In genomic region chr6:142346181-142347110, GRCm38 (mm10) we compare ENCODE assay signal across 9 mouse cellular contexts. TPM values are rescaled to one million over a fixed set of nuclear protein-coding genes. Genes with fewer than 3 reads are reported as not detected.
A peak's percentile ranks its signal among the peaks of the same experiment; 100 is the strongest.
DNase-seq lines count a peak whose midpoint lies in the region; ATAC-seq and TF ChIP-seq lines count a peak whose summit lies in the region.
"Had no signal": no experiment of that assay in that cellular context is flagged by ENCODE, and none has a peak within 500 bp of the region (broad histone marks: within the 10 kb centered on the region; RNA-seq: fewer than 3 reads in every experiment).

No protein-coding gene starts in this region.

- peak overlapping the region; percentile 55 for H3K4me2 ChIP-seq in lung, embryonic 15.5 days
- H3K4me2 ChIP-seq in intestine, postnatal 0 days (replicated peaks; ENCODE audit: low read depth): peak overlapping the region; percentile 66
- peak overlapping the region; percentile 59 for H3K4me2 ChIP-seq in neural tube, embryonic 14.5 days (ENCODE audit: low read depth, low read length)

- no peak overlapping the region for H3K27ac ChIP-seq in lung, embryonic 15.5 days
- H3K27ac ChIP-seq in embryonic facial prominence, embryonic 10.5 days (replicated peaks): peak overlapping the region; percentile 87
- no peak overlapping the region for H3K27ac ChIP-seq in intestine, postnatal 0 days (ENCODE audit: low read depth, low read length)
- H3K27ac ChIP-seq in neural tube, embryonic 14.5 days (ENCODE audit: low read depth, low read length): peak overlapping the region; percentile 72; the same call in 1 of the 2 replicates

- 39% methylated on average over 12 of the region's 12 CpGs for WGBS in lung, embryonic 15.5 days
- 58% methylated on average over 12 of the region's 12 CpGs for WGBS in embryonic facial prominence, embryonic 10.5 days
- 34% methylated on average over 12 of the region's 12 CpGs for WGBS in intestine, postnatal 0 days
- 60% methylated on average over 12 of the region's 12 CpGs for WGBS in neural tube, embryonic 14.5 days

- H3K9me3 ChIP-seq in lung, embryonic 15.5 days: no peaks in the 10 kb centered on the region
- H3K9me3 ChIP-seq in embryonic facial prominence, embryonic 10.5 days: no peaks in the 10 kb centered on the region
- no peaks in the 10 kb centered on the region for H3K9me3 ChIP-seq in intestine, postnatal 0 days (ENCODE audit: control insufficient read depth)
- H3K9me3 ChIP-seq in neural tube, embryonic 14.5 days (ENCODE audit: control insufficient read depth, low read length): no peaks in the 10 kb centered on the region

- no peak for DNase-seq in lung, postnatal 36 days
- no peak for DNase-seq in embryonic facial prominence, embryonic 10.5 days (ENCODE audit: low spot score)
- no peak for DNase-seq in adrenal gland, adult 18-20 months (ENCODE audit: low spot score in 2 of 2)
- no peak for DNase-seq in cerebellum, adult 9-10 months
- no peak for DNase-seq in layer of hippocampus, postnatal 25 days (ENCODE audit: extremely low spot score in 1 of 2, low spot score in 1 of 2)

- peaks cover 9% of the 10 kb centered on the region for H3K4me1 ChIP-seq in lung, embryonic 15.5 days
- peaks cover 9% of the 10 kb centered on the region for H3K4me1 ChIP-seq in embryonic facial prominence, embryonic 10.5 days
- no peaks in the 10 kb centered on the region for H3K4me1 ChIP-seq in intestine, postnatal 0 days (replicated peaks; ENCODE audit: control insufficient read depth, insufficient read depth, low read length)
- H3K4me1 ChIP-seq in neural tube, embryonic 14.5 days (ENCODE audit: control insufficient read depth, insufficient read depth, low read length): peaks cover 10% of the 10 kb centered on the region; the same call in 1 of the 2 replicates

- ATAC-seq in lung, embryonic 15.5 days (ENCODE audit: borderline replicate concordance, extremely low read depth, low FRiP score, low TSS enrichment): no peak
- peak; percentile 66 for ATAC-seq in intestine, postnatal 0 days
- no peak; the same call in 1 of the 2 replicates for ATAC-seq in neural tube, embryonic 14.5 days (ENCODE audit: low read depth)

- H3K4me3 ChIP-seq in lung, embryonic 15.5 days: peak overlapping the region; percentile 69
- H3K4me3 ChIP-seq in embryonic facial prominence, embryonic 10.5 days: peak overlapping the region; percentile 71
- H3K4me3 ChIP-seq in intestine, postnatal 0 days (ENCODE audit: low read depth, low read length): peak overlapping the region; percentile 91
- H3K4me3 ChIP-seq in neural tube, embryonic 14.5 days (ENCODE audit: low read depth, low read length): peak overlapping the region; percentile 74

- no peak for TF ChIP-seq CTCF in intestine, postnatal 0 days (IDR thresholded peaks at IDR 0.05; ENCODE audit: low read depth)

- H3K27me3 ChIP-seq in lung, embryonic 15.5 days: no peaks in the 10 kb centered on the region
- no peaks in the 10 kb centered on the region for H3K27me3 ChIP-seq in embryonic facial prominence, embryonic 10.5 days (replicated peaks; ENCODE audit: low read depth, poor library complexity, severe bottlenecking)
- no peaks in the 10 kb centered on the region for H3K27me3 ChIP-seq in intestine, postnatal 0 days (replicated peaks; ENCODE audit: control insufficient read depth, insufficient read depth, low read length)
- H3K27me3 ChIP-seq in neural tube, embryonic 14.5 days (ENCODE audit: control insufficient read depth, insufficient read depth, low read length): no peaks in the 10 kb centered on the region

- H3K36me3 ChIP-seq in lung, embryonic 15.5 days: peaks cover 18% of the 10 kb centered on the region
- H3K36me3 ChIP-seq in embryonic facial prominence, embryonic 10.5 days (replicated peaks): peaks cover 23% of the 10 kb centered on the region
- H3K36me3 ChIP-seq in intestine, postnatal 0 days (ENCODE audit: control insufficient read depth, insufficient read depth): peaks cover 26% of the 10 kb centered on the region
- H3K36me3 ChIP-seq in neural tube, embryonic 14.5 days (ENCODE audit: control insufficient read depth, insufficient read depth, low read length): peaks cover 10% of the 10 kb centered on the region

- H3K9ac ChIP-seq in lung, embryonic 15.5 days: peak overlapping the region; percentile 58
- peak overlapping the region; percentile 72; the same call in 1 of the 2 replicates for H3K9ac ChIP-seq in intestine, postnatal 0 days (ENCODE audit: low read depth, low read length)
- peak overlapping the region; percentile 59 for H3K9ac ChIP-seq in neural tube, embryonic 14.5 days (replicated peaks; ENCODE audit: low read depth, low read length)

RNA-seq across cellular contexts. Expression of gene Pyroxd1, which starts 1.0 kb away (rescaled TPM):
- polyA plus RNA-seq in lung, embryonic 15.5 days (2015; fragmentation: Nextera tagmentation; extraction: Ambion mirVana): 15.4 and 15.7 TPM in 2 replicates
- 17.4 and 20.6 TPM in 2 replicates for polyA plus RNA-seq in embryonic facial prominence, embryonic 10.5 days (2016; fragmentation: Nextera tagmentation; extraction: Ambion mirVana)
- polyA plus RNA-seq in intestine, postnatal 0 days (2015; fragmentation: Nextera tagmentation; extraction: Ambion mirVana): 16.2 and 16.6 TPM in 2 replicates
- polyA plus RNA-seq in neural tube, embryonic 14.5 days (2014; fragmentation: Nextera tagmentation; extraction: Ambion mirVana): 19.4 and 22.4 TPM in 2 replicates
- total RNA-seq in adrenal gland, adult 18-20 months (2021): 10 to 100 TPM in 1 of 2 experiments, 1 to 10 TPM in 1; 9.5 to 12.7 TPM
- total RNA-seq in layer of hippocampus, postnatal 25 days (2021): 10 to 100 TPM; 12.9 to 15.4 TPM

RNA-seq across cellular contexts. Expression of gene Slco1a5, which starts 23.7 kb away (rescaled TPM):
- 0.13 and 0.17 TPM in 2 replicates for polyA plus RNA-seq in lung, embryonic 15.5 days (2015; fragmentation: Nextera tagmentation; extraction: Ambion mirVana)
- 0.35 and 0.51 TPM in 2 replicates for polyA plus RNA-seq in embryonic facial prominence, embryonic 10.5 days (2016; fragmentation: Nextera tagmentation; extraction: Ambion mirVana)
- not detected in 2 replicates for polyA plus RNA-seq in intestine, postnatal 0 days (2015; fragmentation: Nextera tagmentation; extraction: Ambion mirVana)
- 0.18 and 0.35 TPM in 2 replicates for polyA plus RNA-seq in neural tube, embryonic 14.5 days (2014; fragmentation: Nextera tagmentation; extraction: Ambion mirVana)
- not detected for total RNA-seq in adrenal gland, adult 18-20 months (2021)
- total RNA-seq in layer of hippocampus, postnatal 25 days (2021): not detected
- total RNA-seq: hematopoietic stem cell, adult 5-6 weeks had no signal

RNA-seq across cellular contexts. Expression of gene Recql, which starts 40.4 kb away (rescaled TPM):
- 27.1 and 27.4 TPM in 2 replicates for polyA plus RNA-seq in lung, embryonic 15.5 days (2015; fragmentation: Nextera tagmentation; extraction: Ambion mirVana)
- polyA plus RNA-seq in embryonic facial prominence, embryonic 10.5 days (2016; fragmentation: Nextera tagmentation; extraction: Ambion mirVana): 34.3 and 37.4 TPM in 2 replicates
- polyA plus RNA-seq in intestine, postnatal 0 days (2015; fragmentation: Nextera tagmentation; extraction: Ambion mirVana): 7.8 and 8.9 TPM in 2 replicates
- 27.9 and 32.3 TPM in 2 replicates for polyA plus RNA-seq in neural tube, embryonic 14.5 days (2014; fragmentation: Nextera tagmentation; extraction: Ambion mirVana)
- 10 to 100 TPM; 11.1 to 12.3 TPM for total RNA-seq in adrenal gland, adult 18-20 months (2021)
- 10 to 100 TPM; 19.9 to 27.6 TPM for total RNA-seq in layer of hippocampus, postnatal 25 days (2021)

RNA-seq across cellular contexts. Expression of gene Golt1b, which starts 40.6 kb away (rescaled TPM):
- 90.7 and 94.1 TPM in 2 replicates for polyA plus RNA-seq in lung, embryonic 15.5 days (2015; fragmentation: Nextera tagmentation; extraction: Ambion mirVana)
- 120 and 126 TPM in 2 replicates for polyA plus RNA-seq in embryonic facial prominence, embryonic 10.5 days (2016; fragmentation: Nextera tagmentation; extraction: Ambion mirVana)
- polyA plus RNA-seq in intestine, postnatal 0 days (2015; fragmentation: Nextera tagmentation; extraction: Ambion mirVana): 29.3 and 30.8 TPM in 2 replicates
- 80.4 and 87.0 TPM in 2 replicates for polyA plus RNA-seq in neural tube, embryonic 14.5 days (2014; fragmentation: Nextera tagmentation; extraction: Ambion mirVana)
- total RNA-seq in adrenal gland, adult 18-20 months (2021): 10 to 100 TPM; 35.5 to 38.9 TPM
- 10 to 100 TPM; 29.4 to 31.6 TPM for total RNA-seq in layer of hippocampus, postnatal 25 days (2021)

RNA-seq across cellular contexts. Expression of gene Iapp, which starts 48.2 kb away (rescaled TPM):
- polyA plus RNA-seq in lung, embryonic 15.5 days (2015; fragmentation: Nextera tagmentation; extraction: Ambion mirVana): 0.30 TPM in 1 of 2 replicates, not detected in the other
- 0.24 TPM in 1 of 2 replicates, not detected in the other for polyA plus RNA-seq in embryonic facial prominence, embryonic 10.5 days (2016; fragmentation: Nextera tagmentation; extraction: Ambion mirVana)
- 3.9 and 7.0 TPM in 2 replicates for polyA plus RNA-seq in intestine, postnatal 0 days (2015; fragmentation: Nextera tagmentation; extraction: Ambion mirVana)
- polyA plus RNA-seq in neural tube, embryonic 14.5 days (2014; fragmentation: Nextera tagmentation; extraction: Ambion mirVana): not detected in 2 replicates
- total RNA-seq in adrenal gland, adult 18-20 months (2021): not detected
- total RNA-seq in layer of hippocampus, postnatal 25 days (2021): not detected
- total RNA-seq: hematopoietic stem cell, adult 5-6 weeks had no signal

Comparison
In these comparisons a context has a peak if more than half of its experiments do, and no peak if none do; other contexts are left out.
1. H3K27ac ChIP-seq: peak in embryonic facial prominence, embryonic 10.5 days (single experiment) and neural tube, embryonic 14.5 days (single experiment); none in lung, embryonic 15.5 days (single experiment) and intestine, postnatal 0 days (single experiment).
2. Peak in every context shown above with its lines, with median percentiles within 50 percentile points of each other: H3K4me2 ChIP-seq, H3K4me3 ChIP-seq and H3K9ac ChIP-seq.